Mouse (Mus musculus) cerebellum, adult 9-11 months (tissue): ENCODE results near the gene Kazald1.

Experiments used
- DNase-seq: peaks from one replicate; pipeline ENCODE4 v3.0.0; 2022

Gene Kazald1

DNA sequence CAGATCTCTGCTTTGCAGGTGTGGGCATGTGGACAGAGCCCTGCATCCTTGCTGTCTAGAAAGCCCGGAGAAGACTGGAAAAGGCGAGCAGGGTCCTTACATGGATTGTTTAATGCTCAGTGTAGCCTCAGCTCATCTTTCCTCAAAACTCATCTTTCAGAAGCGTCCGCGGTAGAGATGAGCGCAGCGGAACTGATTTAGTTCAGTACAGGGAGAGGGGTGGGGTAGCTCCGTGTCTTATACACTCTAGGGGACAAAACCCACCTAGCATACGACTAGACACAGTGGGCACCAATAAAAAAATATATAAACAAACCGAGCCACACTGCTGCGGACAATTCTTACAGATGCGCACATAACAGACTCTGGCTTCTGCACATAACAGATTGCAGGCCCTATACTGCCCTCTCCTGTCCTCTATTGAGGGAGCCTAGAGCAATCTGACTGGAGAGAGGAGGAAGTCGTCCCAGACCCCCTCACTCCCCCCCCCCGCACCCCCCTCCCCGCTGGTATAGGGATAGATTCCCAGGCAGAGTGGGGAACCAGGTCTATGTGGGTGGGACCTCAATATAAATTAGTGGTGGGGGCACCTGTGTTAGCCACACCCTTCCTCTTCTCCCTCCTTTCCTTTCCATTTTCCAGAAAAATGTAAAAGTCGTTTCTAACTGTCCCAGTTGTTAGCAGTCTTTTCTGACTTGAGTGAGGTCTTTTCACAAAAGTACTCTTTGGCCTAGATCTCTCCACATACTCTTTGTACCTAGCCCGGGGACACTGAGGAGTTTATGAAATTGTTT lies 4.1 kb downstream of the Kazald1 start:
- DNase-seq: peak; percentile 52

DNA sequence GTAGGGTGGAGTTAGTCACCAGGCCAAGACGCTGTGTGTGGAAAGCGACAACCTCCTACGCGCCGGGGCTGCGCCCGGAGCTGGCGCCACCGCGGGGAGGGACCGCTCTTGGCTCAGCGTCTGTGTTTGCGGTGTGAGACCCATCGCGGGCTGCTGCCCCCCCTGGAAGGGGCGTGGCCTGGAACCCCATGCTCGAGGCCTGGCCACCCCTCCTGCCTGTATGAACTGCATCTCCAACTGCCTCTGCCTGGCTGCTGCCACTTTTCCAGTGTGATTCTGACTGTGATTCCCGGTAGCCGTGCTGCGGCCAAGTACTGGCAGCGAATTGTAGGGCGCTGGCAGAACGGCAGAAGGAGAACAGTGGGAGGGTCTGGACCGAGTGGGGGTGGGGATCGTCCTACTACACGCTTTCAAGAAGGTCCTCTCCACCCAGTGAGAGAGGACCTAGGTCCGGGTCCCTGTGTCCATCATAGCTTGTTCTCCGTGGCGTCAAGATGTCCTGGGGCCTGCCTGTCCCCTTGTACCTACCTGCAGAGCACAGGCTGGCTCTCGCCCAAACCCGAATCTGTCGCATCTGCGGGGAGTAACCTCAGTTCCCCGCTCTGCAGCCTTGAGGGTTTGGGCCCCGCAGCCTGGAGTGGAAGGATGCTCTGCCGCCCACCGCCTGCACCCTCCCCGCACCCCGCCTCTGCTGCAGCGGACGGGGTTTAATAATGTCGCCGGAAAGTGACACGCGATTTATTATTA lies 4.9 kb downstream of the Kazald1 start:
- peak; percentile 88 for DNase-seq

DNA sequence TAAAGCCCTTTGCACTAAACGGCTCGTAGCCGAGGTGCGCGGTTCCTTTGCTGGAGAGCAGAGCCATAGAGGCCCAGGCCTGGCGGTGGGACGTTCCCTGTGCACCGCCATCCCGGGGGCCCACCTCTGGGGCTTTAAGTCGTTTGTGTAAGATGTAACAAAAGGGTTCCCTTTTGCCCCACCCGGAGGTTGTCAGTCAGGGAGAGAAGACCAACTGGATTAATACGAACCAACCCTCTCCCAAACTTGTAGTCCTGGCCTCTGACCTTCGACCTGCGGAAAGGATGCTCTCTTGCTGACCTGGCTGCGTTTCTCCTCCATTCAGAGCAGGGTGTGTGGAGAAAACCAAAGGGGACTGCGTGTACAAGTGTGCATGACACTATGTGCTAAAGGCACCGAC lies 5.7 kb downstream of the Kazald1 start:
- DNase-seq: peak; percentile 60

DNA sequence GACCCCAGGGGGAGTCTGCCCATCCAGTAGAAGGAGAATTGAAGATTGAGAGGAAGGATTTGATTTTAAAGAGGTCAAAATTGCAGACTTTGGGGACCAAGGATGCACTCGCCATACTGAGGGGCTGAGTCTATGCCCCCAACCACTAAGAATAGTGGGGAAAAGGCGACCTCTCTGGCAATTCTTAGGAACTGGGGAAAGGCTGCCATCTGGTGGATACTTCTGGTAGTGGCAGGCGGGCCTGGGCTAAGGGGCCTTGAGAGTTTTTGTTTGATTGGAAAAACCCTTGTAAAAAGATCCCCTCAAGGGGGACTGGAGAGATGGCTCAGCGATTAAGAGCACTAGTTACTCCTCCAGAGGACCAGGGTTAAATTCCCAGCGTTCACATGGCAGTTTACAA lies 6.2 kb downstream of the Kazald1 start:
- peak; percentile 72 for DNase-seq

DNA sequence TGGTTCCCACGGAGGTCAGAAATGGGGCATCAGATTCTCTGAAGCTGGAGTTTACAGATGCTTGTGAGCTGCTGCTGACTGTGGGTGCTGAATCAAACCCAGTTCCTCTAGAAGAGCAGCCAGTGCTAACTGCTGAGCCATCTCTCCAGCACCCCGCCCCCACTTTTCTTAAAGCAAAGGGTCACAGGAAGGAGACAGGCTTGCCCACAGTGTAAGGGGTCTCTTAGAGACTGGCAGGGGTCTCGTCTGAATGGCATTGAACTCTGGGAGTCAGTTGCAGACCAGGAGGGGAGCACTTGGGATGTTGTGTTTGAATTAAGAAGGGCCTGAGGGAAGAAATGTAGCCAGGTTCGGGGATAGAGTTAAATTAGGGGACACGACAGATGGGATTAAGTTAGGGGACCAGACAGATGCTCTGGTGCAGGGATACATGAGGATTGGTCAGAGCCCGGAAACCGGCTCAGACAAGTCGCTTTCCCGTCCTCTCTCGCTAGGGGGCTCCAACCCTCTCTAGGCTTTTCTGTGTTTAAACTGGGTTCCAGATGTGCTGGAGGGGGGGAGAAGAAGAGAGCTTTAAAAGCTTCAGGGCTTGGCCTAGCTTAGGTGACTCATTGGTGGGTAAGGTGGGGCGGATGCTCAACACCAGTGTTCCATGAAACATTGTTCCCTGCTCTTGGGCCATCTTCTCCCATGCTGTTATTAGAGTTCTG lies 7.0 kb downstream of the Kazald1 start:
- DNase-seq: peak; percentile 54

DNA sequence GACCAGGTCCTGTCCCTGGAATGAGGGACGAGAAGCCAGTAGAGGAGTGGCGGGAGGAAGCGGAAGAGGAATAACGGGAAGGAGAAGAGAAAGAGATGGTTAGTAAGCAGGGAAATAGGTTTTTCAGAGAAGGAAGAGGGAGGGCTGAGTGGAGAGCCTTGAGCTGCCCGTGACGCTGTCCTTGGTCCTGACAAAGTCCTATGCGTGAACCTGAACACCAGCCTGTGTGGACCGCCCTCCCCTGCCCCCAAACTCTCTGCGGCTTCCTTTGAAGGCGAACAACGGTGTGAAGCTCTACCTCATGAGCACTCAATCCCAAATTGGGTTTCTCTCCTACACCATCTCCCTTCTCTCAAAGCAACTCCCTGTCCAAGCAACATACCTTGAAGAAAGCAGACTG lies 22.8 kb downstream of the Kazald1 start:
- no peak for DNase-seq

DNA sequence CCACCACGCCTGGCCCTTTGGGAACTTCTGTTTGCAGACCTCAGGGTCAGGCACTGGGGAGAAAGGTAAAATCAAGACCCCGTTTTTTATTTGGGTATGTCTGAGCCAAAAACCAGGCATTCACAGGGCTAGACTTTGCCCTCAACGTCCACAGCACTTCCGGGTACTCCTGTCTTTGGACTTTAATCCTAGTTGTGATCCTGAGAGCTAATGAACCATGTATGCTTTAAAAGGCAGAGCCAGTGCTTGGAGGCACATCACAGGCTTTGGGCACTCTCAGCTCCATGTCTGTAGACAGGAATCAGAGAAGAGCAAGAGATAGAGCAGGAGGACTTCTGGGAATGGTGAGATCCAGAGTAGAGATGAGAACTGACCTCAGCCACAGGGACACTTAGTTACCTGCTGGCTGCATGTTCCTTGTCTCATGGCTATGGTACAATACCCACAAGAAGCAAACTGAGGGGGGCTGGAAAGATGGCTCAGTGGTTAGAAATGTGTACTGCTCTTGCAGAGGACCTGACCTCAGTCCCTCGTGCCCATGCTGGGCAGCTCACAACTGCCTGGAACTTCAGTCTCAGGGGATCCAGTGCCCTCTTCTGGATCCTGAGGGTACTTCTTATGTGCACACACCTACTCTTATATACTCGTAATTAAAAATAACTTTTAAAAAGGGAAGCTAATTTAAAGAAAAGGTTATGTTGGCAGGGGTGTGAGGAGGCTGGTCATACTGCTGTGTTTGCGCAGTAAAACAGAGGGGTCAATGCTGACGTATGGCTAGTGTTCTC lies 25.6 kb downstream of the Kazald1 start:
- DNase-seq: no peak

DNA sequence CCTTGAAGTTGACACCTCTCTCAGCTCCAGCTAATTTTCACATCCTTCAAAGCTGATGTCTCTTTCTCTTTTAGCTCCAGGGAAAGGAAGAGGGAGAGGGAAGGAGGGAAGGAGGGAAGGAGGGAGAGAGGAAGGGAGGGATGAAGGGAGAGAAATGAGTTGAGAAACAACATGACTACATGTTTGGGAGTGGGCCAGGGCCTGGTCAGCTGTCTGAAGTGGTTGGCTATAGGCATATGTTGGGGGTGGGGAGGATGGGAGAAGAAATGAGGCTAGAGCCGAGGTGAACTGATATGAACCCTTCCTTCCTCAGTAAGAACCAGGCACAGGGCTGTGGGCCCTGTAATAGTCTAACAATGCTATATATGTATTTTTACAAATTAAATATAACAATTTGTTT lies 30.6 kb downstream of the Kazald1 start:
- DNase-seq: no peak

DNA sequence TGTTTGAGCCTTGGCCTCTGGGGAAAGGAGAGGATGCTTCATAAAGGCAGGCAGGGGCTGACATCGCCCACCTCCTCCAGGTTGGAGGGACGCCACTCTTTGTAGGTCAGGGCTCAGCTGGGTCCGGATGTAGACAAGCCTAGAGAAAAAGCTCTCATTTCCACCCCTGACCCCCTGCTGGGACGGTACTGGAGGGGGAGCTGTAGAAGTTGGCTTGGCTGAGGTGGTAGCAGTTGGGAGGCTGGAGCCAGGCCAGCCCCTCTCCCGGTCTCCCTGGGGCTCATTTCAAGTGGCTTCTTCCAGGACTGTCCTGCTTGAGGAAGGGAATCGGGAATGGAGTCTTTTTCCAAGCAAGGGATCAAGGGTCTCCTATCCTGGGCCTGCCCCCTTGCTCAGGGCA lies 31.6 kb downstream of the Kazald1 start:
- DNase-seq: no peak

DNA sequence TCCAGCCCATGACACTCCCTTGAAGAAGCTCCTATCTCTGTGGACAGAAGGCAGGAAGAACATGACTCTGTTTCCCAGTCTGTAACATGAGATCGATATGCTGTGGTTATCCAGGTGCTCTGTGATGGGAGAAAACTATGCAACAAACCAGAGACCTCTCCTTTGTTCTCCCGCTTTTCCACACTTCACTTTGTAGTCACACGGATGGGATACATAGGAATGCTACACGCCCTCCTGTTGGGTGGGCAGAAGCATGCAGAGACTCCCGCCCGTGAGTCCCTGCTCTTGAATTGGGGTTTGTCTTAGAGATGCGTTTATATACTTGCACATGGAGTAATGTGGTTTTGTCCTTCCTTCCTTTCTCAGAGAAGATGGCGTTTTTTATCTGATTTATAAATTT lies 35.6 kb downstream of the Kazald1 start:
- no peak for DNase-seq

DNA sequence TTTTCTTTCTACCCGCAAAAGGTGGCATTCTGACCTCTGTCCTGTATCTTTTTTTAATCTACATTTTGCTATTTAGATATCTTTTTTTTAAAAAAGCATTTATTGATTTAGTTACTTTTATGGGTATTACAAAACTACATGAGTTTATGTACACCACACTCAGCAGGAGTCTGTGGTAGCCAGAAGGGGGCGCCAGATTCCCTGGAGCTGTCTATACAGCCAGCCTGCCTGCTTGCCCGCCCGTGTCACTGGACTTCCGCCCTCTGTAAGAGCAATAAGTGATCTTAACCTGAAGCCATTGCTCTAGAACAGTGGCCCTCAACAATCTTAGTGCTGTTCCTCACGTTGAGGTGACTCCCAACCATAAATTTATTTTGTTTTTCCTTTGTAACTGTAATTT lies 37.4 kb downstream of the Kazald1 start:
- DNase-seq: no peak

DNA sequence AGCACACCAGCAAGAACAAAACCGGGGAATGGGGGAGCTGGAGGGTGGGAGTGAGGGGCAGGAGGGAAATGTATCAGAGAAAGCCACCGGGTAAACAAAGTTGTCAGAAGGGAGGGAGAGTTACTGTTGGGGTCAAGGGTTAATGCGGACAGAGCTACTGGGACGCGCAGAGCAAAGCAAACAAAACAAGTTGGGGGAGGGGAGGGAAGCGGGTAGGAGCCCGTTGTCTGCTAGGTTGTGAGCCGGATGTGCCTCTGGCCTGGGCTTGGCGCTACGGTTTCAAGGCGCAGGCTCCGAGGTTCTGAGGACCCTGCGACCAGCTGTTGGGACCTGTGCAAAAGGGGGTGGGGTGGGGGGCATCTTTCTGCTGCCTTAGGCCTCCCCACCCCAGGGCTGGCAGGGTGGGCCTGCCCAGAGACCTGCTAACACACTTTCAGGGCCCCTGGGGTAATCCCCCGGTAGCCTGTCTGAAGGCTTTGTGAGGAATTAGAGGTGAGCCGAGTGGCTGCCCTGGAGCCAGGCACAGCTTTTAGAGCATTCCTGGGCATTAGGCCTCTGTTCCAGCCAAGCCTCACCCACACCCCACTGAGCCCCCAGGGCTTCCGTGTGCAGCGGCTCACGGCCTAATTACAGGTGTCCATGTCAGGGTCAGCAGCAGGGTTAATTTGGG lies 38.9 kb downstream of the Kazald1 start:
- no peak for DNase-seq

DNA sequence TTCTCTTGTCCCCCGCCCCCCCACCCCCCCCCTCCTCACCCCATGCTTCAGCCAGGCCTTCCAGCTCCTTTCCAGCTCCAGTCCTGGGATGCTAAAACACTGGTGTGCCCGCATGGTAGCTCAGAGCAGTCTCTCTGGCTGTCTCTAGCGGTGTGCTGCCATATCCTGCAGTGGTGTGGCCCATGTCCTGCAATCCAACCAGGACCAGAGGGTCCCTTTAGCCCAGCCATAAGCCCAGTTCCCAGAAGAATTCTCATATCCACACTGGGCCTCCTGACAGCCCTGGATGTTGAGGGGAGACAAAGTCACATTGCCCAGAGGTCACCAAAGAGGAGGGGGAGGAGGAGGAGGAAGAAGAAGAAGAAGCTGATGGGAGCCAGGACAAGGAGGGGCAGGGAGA lies 39.7 kb downstream of the Kazald1 start:
- DNase-seq: no peak

DNA sequence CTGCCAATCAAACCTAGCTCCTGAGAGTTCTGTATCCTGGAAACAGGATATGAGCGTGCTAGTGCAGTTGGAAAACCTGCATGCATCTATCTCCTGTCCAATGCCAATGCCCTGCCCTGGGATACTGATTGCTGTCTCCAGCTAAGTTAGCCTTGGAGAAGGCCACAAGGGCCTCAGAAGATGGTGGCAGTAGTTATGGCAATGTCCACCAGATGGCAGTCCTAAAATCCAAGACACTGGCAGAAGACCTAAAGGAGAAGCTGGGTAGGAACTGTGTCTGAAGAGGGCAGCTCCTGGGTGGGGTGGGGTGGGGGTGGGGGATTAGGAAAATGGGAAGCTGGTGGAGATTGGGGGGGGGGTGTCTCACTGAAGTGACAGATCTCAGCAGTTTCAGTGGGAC lies 41.8 kb downstream of the Kazald1 start:
- peak; percentile 13 for DNase-seq
